Mouse (Mus musculus): ENCODE results near the gene Usp32.

GRCm38 (mm10) chr11:84973661-84974060, 166.3 kb downstream of the Usp32 start:
- TF ChIP-seq CTCF (IDR thresholded peaks at IDR 0.05; ENCODE audit: insufficient read depth, low read depth, low read length) (no peak), POLR2A (IDR thresholded peaks at IDR 0.05; ENCODE audit: insufficient read depth, low read depth, low read length) (no peak)
